Mouse (Mus musculus) heart, embryonic 13.5 days (tissue): ENCODE data around the gene Gpd1. TPM values are rescaled to one million over a fixed set of nuclear protein-coding genes. Genes with fewer than 3 reads are reported as not detected.
A peak's percentile ranks its signal among the peaks of the same experiment; 100 is the strongest.

ENCODE experiments used
- ATAC-seq: fragments of 200-750 bp; cut with Nextera tagmentation; 2 replicates; pipeline ENCODE4 v1.8.0; 2017; ENCODE audit warnings: moderate TSS enrichment; ENCODE audit not compliant: insufficient number of reproducible peaks, low FRiP score, low TSS enrichment; ENCODE audit errors: extremely low read depth
- H3K27ac ChIP-seq: fragments of 300-500 bp; sonication (generic); replicated peaks from 2 replicates; pipeline ENCODE4 v1.5.1; 2015; ENCODE audit warnings: moderate library complexity, mild to moderate bottlenecking, inconsistent platforms
- H3K27me3 ChIP-seq: fragments of 300-500 bp; sonication (generic); replicated peaks from 2 replicates; pipeline ENCODE4 v1.6.1; 2015; ENCODE audit warnings: mild to moderate bottlenecking, inconsistent platforms
- H3K36me3 ChIP-seq: fragments of 300-500 bp; sonication (generic); 2 replicates; pipeline ENCODE4 v1.6.1; 2015; ENCODE audit warnings: mild to moderate bottlenecking, inconsistent platforms
- H3K4me1 ChIP-seq: fragments of 300-500 bp; sonication (generic); 2 replicates; pipeline ENCODE4 v1.6.1; 2015; ENCODE audit warnings: inconsistent platforms
- H3K4me2 ChIP-seq: fragments of 300-500 bp; sonication (generic); 2 replicates; pipeline ENCODE4 v1.6.1; 2015; ENCODE audit warnings: inconsistent platforms, mild to moderate bottlenecking, moderate library complexity
- H3K4me3 ChIP-seq: fragments of 300-500 bp; sonication (generic); 2 replicates; pipeline ENCODE4 v1.5.1; 2015; ENCODE audit warnings: moderate library complexity, mild to moderate bottlenecking, inconsistent platforms
- H3K9ac ChIP-seq: fragments of 300-500 bp; sonication (generic); 2 replicates; pipeline ENCODE4 v1.6.1; 2015; ENCODE audit warnings: inconsistent platforms, mild to moderate bottlenecking, moderate library complexity
- H3K9me3 ChIP-seq: fragments of 300-500 bp; sonication (generic); 2 replicates; pipeline ENCODE4 v1.6.1; 2016; ENCODE audit warnings: inconsistent platforms
- WGBS: fragments of 180-500 bp; shearing (Covaris S2); methylation state at CpG from one replicate; pipeline ENCODE4 v1.1.7; 2015; ENCODE audit warnings: mixed read lengths; 5-methylcytosine and 5-hydroxymethylcytosine counted together
- polyA plus RNA-seq: library from polyadenylated mRNA; unstranded; fragments of >200 nt; fragmentation: Nextera tagmentation; extraction: Ambion mirVana; gene quantifications from 2 replicates; pipeline ENCODE4 v1.2.1, GENCODE M21; 2015

Gpd1 gene
- polyA plus RNA-seq, 1 experiment from 2014 or later, result 1.3 TPM

DNA sequence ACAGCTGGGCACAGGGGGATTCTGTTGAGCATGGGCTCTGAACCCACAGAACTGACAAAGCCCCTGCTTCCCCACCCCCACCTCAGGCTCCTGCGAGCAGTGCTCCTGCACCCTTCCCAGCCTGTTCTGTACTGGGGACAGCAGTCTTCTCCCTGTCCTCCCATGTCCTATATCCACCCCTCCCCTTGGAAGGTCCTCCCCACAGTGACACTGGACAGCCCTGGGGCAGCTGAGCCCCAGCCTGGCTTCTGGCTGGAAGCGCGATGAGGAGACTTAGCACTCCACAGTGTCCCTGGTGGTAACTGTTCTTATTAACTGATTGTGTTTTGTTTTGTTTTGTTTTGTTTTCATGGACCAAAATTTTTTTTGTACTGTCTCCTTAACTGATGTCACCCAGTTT, 3.7 kb upstream of the Gpd1 start:
- ATAC-seq, result no peak
- Histone ChIP-seq H3K4me2 (no peak overlapping the region), H3K36me3 (peaks cover 82% of the 10 kb centered on the region), H3K9me3 (no peaks in the 10 kb centered on the region), H3K4me3 (no peak overlapping the region), H3K27me3 (no peaks in the 10 kb centered on the region), H3K27ac (peak overlapping the region; percentile 90), H3K4me1 (peaks cover 46% of the 10 kb centered on the region), H3K9ac (peak overlapping the region; percentile 62)
- 72% methylated on average over 3 of the region's 3 CpGs for WGBS

DNA sequence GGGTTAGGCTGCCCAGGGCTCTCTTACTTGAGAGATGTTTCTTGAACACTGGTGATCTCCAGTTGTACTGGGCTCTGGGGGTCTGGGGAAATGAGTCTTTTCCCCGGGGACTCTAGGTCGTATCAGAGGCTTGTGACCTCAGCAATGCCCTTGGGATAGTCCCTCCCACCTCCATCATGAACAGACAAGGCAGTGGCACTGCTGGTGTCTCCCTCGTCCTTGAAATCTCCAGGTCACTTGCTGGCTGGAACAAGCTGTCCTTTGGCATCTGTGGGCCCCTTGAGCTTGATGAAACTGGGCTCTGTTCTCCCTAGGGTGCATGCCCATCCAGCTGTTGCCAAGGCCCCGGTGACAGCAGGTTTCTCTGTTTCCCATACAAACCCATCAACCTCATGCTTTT, 3.1 kb upstream of the Gpd1 start:
- ATAC-seq, result no peak
- peak overlapping the region; percentile 90 for H3K27ac ChIP-seq
- 48% methylated on average over 4 of the region's 4 CpGs for WGBS

DNA sequence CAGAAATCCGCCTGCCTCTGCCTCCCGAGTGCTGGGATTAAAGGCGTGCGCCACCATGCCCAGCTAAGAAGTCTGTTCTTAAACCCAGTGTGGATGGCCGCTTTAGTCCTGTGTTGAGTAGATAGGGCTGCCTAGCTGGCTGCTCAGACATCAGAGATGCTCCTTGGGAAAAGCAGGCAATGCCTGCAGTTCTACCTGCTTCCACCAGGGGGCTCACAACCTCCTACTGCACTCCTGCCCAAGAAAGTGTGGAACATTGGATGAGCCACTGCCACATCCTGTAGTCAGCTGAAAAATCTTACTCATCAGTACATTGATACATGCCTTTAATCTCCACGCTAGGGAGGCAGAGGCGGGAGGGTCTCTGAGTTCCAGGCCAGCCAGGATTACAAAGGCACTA, 2.5 kb upstream of the Gpd1 start:
- Histone ChIP-seq H3K4me1 (peaks cover 46% of the 10 kb centered on the region), H3K27ac (peak overlapping the region; percentile 90), H3K4me2 (no peak overlapping the region), H3K36me3 (peaks cover 75% of the 10 kb centered on the region), H3K4me3 (no peak overlapping the region), H3K9me3 (no peaks in the 10 kb centered on the region), H3K9ac (no peak overlapping the region), H3K27me3 (no peaks in the 10 kb centered on the region)
- WGBS, result 43% methylated on average over 7 of the region's 7 CpGs
- no peak; the same call in 1 of the 2 replicates for ATAC-seq

More for the DNA sequence above, 3.1 kb upstream of the Gpd1 start:
- Histone ChIP-seq H3K4me2 (no peak overlapping the region), H3K9me3 (no peaks in the 10 kb centered on the region), H3K4me3 (no peak overlapping the region), H3K4me1 (peaks cover 46% of the 10 kb centered on the region), H3K9ac (peak overlapping the region; percentile 62), H3K36me3 (peaks cover 81% of the 10 kb centered on the region), H3K27me3 (no peaks in the 10 kb centered on the region)

DNA sequence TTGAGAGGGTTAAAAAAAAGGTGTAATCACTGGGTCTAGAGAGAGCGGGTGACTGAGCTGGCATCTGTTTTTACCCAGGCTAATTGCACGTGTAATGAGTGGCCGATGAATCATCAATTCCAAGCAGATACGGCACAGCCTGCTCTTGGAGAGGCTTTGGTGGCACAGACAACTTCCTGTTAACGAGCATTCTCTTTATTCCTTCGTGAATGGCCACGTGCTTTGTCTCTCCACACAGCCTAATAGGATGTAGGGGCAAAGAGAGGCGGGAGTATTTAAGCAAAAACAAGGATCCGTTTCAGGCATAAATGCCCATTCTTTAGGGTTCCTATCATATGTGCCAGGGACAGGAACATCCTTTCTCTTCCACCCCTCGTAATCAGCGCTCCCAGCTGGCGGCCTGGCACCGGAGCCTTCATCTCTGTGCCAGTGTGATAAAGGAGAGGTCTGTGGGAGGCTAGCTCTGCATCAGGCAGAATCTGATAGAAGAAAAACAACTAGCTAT, 1.9 kb upstream of the Gpd1 start:
- H3K27me3 ChIP-seq, result no peaks in the 10 kb centered on the region
- no peak overlapping the region for H3K9ac ChIP-seq
- H3K27ac ChIP-seq, result 0 out of 2 replicates have a peak overlapping the region, but pooled peaks have one; percentile 90
- H3K36me3 ChIP-seq, result peaks cover 71% of the 10 kb centered on the region
- 76% methylated on average over 13 of the region's 13 CpGs for WGBS
- H3K4me2 ChIP-seq, result no peak overlapping the region
- H3K4me3 ChIP-seq, result no peak overlapping the region
- no peaks in the 10 kb centered on the region for H3K9me3 ChIP-seq
- no peak for ATAC-seq
- peaks cover 46% of the 10 kb centered on the region for H3K4me1 ChIP-seq

DNA sequence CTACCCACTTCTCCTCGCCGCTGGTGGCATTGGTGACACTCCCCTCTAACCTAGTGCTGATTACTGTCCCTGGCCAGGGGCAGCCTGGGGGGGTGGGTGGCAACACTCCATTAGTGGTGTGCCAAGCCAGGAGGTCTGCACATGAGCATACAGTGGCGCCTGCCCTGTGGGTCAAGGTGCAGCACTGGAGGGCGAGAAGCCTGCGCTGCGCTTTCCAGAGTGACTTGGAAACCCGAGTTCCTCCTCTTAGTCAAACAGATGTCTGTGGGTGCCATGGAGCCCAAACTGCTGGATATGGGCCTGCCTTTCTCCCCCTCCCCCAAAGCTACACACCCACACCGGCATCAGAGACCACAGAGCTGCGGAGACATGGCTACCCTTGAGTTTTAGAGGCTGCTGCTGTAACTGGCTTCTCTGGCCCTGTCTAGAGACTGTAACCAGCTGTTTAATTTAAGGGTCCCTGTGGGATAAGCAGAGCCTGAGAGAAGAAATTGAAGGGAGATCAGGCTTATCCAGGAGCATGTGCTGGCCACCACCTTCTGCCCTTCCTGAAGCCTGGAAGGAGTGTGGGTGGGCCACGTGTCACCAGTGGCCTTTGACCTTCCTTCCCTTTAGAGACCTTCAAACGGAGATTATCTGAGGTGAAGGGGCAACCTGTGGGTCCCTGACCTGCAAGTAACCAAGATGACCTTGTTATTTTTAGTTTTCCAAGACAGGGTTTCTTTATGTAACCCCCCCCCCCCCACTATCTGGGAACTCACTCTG, 1.2 kb upstream of the Gpd1 start:
- peaks cover 46% of the 10 kb centered on the region for H3K4me1 ChIP-seq
- no peak overlapping the region for H3K27ac ChIP-seq
- no peak overlapping the region for H3K4me3 ChIP-seq
- 63% methylated on average over 11 of the region's 11 CpGs for WGBS
- H3K36me3 ChIP-seq, result peaks cover 70% of the 10 kb centered on the region
- no peaks in the 10 kb centered on the region for H3K9me3 ChIP-seq
- ATAC-seq, result no peak
- H3K4me2 ChIP-seq, result no peak overlapping the region
- no peaks in the 10 kb centered on the region for H3K27me3 ChIP-seq
- H3K9ac ChIP-seq, result no peak overlapping the region

DNA sequence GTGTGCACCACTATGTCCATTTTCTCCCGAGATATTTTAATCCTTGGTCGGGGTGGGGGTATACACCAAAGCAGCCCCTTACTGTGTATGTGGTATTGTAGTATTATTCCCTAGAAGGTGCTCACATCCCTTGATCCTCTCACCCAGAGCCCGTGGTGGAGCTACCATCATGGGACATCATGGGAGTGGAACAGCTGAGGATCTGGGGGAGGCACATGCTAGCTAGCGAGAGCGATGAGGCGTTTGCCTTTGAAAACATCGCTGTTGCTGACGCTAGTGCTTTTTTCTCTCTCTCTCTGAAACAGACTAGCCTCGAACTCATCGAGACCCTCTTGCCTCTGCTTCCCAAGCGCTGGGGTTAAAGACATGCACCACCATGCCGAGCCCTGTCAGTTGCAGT, 501 bp upstream of the Gpd1 start:
- H3K27me3 ChIP-seq, result no peaks in the 10 kb centered on the region
- no peak overlapping the region for H3K9ac ChIP-seq
- no peaks in the 10 kb centered on the region for H3K9me3 ChIP-seq
- no peak overlapping the region for H3K4me3 ChIP-seq
- peaks cover 68% of the 10 kb centered on the region for H3K36me3 ChIP-seq
- no peak for ATAC-seq
- H3K4me1 ChIP-seq, result peaks cover 48% of the 10 kb centered on the region
- no peak overlapping the region for H3K4me2 ChIP-seq
- 89% methylated on average over 12 of the region's 12 CpGs for WGBS
- no peak overlapping the region for H3K27ac ChIP-seq

DNA sequence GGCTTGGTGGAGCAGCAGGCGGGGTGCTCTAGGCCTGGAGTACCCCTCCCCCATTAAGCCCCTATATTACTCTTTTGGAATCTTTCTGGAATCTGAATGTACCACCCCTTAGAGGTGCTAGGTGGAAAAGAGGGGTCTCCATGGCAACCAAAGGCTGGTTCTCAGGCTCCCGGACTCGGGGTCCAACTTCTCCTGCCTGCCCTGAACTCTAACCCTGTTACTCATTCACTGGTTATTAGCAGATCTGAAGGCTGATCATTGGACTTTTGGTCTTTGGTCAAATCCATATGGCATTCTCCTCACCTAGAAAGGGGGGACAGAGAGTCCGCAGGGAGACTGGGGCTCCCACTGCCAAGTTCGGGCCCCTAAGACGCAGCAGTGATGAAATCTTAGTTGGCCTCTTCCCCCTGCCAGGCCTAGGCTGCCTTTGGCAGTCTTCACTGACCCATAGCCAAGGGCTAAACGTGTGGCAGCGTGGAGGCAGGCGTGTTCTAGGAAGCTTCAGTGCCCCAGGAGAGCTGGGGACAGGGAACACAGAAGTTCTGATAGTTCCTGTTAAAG, 1.2 kb downstream of the Gpd1 start:
- H3K9ac ChIP-seq, result no peak overlapping the region
- no peak overlapping the region for H3K4me3 ChIP-seq
- peaks cover 54% of the 10 kb centered on the region for H3K4me1 ChIP-seq
- no peaks in the 10 kb centered on the region for H3K27me3 ChIP-seq
- no peaks in the 10 kb centered on the region for H3K9me3 ChIP-seq
- peaks cover 53% of the 10 kb centered on the region for H3K36me3 ChIP-seq
- no peak overlapping the region for H3K4me2 ChIP-seq
- no peak for ATAC-seq
- WGBS, result 83% methylated on average over 9 of the region's 9 CpGs
- no peak overlapping the region for H3K27ac ChIP-seq

DNA sequence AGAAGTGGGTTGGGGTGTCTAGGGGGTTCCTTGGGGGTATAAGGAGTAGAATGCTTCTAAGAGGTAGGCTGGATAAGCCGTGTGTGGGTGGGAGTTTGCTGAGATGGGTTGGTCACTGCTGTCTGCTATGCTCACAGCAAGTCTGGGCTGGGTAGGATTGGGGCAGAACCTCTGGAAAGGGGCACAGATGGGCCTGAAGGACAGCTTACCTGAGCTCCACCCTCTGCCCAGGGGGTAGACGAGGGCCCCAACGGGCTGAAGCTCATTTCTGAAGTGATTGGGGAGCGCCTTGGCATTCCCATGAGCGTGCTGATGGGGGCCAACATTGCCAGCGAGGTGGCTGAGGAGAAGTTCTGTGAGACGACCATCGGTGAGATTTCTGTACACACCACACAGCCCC, 2.5 kb downstream of the Gpd1 start:
- WGBS, result 81% methylated on average over 8 of the region's 8 CpGs
- Histone ChIP-seq H3K4me2 (no peak overlapping the region), H3K27ac (no peak overlapping the region), H3K36me3 (peaks cover 40% of the 10 kb centered on the region), H3K9me3 (no peaks in the 10 kb centered on the region), H3K9ac (no peak overlapping the region), H3K27me3 (no peaks in the 10 kb centered on the region), H3K4me1 (peaks cover 54% of the 10 kb centered on the region), H3K4me3 (no peak overlapping the region)
- no peak for ATAC-seq

DNA sequence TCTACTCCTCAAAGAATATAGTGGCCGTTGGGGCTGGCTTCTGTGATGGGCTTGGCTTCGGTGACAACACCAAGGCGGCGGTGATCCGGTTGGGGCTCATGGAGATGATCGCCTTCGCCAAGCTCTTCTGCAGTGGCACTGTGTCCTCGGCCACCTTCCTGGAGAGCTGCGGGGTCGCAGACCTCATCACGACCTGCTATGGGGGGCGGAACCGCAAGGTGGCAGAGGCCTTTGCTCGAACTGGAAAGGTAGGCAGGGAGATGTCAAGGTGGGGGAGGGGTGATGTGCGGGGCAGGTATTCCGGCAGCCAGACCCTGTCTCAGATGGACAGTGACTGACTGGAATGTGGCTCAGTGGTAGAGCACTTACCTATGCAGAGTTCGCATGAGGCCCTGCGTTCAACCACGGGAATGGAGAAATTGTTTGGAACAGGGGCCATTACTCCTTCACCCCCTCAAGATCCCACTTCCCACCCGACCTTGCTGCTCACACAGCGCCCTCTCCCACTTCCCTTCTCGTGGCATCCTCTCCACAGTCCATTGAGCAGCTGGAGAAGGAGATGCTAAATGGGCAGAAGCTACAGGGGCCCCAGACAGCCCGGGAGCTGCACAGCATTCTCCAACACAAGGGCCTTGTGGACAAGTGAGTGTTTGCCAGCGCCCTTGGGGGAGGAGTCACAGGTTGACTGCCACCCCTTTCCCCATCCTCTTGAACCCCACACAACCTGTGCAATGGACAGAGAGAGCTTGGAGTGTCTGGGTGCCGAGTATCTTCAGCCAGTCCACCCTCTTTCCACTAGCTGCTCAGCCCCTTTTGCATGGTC, 4.8 kb downstream of the Gpd1 start:
- no peak overlapping the region for H3K4me2 ChIP-seq
- H3K9ac ChIP-seq, result no peak overlapping the region
- H3K36me3 ChIP-seq, result peaks cover 27% of the 10 kb centered on the region
- H3K9me3 ChIP-seq, result no peaks in the 10 kb centered on the region
- peaks cover 51% of the 10 kb centered on the region for H3K4me1 ChIP-seq
- no peak for ATAC-seq
- H3K27me3 ChIP-seq, result no peaks in the 10 kb centered on the region
- no peak overlapping the region for H3K27ac ChIP-seq
- WGBS, result 73% methylated on average over 25 of the region's 25 CpGs
- no peak overlapping the region for H3K4me3 ChIP-seq

DNA sequence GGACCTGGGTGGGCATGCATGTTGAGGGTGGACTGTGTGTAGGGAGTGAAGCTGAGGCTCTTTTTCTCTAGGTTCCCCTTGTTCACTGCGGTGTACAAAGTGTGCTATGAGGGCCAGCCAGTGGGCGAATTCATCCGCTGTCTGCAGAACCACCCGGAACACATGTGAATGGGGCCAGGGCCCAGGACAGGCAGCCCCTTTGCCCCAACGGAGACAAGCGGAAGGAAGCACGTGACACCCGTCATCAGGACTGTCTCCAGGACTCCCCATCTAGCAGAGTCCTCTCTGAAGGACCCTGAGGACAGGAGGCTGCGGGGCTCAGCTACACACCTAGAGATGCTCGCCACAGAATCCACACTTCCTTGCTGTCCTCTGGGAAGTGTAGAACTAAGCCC, 5.8 kb downstream of the Gpd1 start:
- Histone ChIP-seq H3K4me1 (peaks cover 44% of the 10 kb centered on the region), H3K9me3 (no peaks in the 10 kb centered on the region), H3K4me3 (peak overlapping the region; percentile 98), H3K9ac (peak overlapping the region; percentile 79), H3K4me2 (peak overlapping the region; percentile 91), H3K27ac (peak overlapping the region; percentile 96), H3K36me3 (peaks cover 33% of the 10 kb centered on the region), H3K27me3 (no peaks in the 10 kb centered on the region)
- ATAC-seq, result no peak
- WGBS, result 44% methylated on average over 10 of the region's 10 CpGs

DNA sequence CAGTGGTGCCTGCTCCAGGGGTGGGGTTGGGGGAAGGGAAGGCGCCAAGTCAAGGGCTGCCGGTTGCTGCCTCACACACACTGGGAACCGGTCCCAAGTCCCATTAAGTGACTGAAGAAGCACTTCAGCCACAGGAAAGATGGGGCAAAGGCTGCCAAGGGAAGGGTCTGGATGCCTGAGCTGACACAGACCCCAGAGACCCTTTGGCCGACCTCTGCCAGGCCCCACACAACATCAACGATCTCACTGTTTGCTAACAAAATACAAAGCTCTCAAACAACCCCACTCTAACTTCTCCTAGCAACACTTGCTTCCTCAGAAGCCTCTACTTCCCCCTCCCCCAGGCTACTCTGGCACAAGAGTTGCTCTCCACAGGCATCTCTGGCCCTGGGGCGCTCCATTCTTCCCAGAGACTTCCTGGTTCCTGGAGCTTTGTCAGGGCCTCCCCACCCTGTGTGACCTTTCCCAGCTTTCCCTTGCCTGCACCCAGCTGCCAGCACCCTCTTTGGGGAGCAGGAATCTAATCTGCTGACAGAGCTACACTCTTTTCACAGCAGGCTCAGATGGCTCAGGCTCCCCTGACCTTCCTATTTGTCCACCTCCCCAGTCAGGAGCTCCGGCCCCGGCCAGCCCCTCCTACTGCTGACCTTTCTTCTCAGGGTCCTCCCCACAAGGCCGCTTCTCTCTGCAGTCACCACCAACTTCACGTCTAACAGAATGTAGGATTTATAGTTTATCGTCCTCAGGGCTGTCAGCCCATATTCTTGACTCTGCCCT, 6.4 kb downstream of the Gpd1 start:
- Histone ChIP-seq H3K36me3 (peaks cover 34% of the 10 kb centered on the region), H3K27me3 (no peaks in the 10 kb centered on the region), H3K4me1 (peaks cover 44% of the 10 kb centered on the region), H3K9me3 (0 out of 2 replicates have a peak, but pooled peaks cover 2% of the 10 kb centered on the region), H3K9ac (peak overlapping the region; percentile 79), H3K4me2 (peak overlapping the region; percentile 91), H3K27ac (peak overlapping the region; percentile 96), H3K4me3 (peak overlapping the region; percentile 98)
- no peak for ATAC-seq
- 13% methylated on average over 11 of the region's 11 CpGs for WGBS
